Mouse (Mus musculus) heart, postnatal 0 days (tissue): ENCODE data around the gene Aig1.

ENCODE experiments used
- CTCF ChIP-seq: IDR thresholded peaks from 2 replicates; pipeline ENCODE4 v1.5.1; 2016; ENCODE audit warnings: antibody characterized with exemption, control low read depth, low read depth
- EP300 ChIP-seq: IDR thresholded peaks from 2 replicates; pipeline ENCODE4 v1.6.1; 2016; ENCODE audit warnings: antibody characterized with exemption, low read depth

DNA sequence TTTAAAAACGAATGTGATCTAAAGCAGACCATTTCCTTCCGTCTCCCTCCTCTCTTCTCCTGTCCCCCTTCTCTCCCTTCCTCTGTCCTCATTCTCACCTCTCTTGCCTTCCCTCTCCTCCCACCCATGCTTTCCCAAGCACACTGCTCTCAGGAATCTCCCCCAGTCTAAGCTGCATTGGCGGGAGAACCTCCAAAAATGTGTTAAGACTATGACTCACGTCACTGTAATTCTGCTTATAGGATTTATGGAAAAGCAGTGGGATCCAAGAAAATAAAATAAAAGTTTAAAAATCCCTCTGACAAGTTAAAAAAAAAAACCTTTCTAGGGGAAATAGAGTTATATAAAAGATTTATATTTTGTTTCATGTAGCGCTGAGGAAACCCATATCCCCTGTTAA lies 86.0 kb downstream of the Aig1 start:
- TF ChIP-seq CTCF (no peak), EP300 (no peak)
